Mouse (Mus musculus) olfactory bulb, adult 2 months (tissue): ENCODE data around the gene Hk1. TPM values are rescaled to one million over a fixed set of nuclear protein-coding genes. Genes with fewer than 3 reads are reported as not detected.
"Not testable (repeated sequence)": the region's sequence is repeated elsewhere in the genome, so short reads cannot be mapped to it uniquely, and the experiment has no call there.

ENCODE experiments used
- H3K27ac ChIP-seq: fragments of 200-500 bp; 2 replicates; pipeline ENCODE4 v1.5.1; 2012; ENCODE audit warnings: low read depth, low read length; ENCODE audit not compliant: insufficient read depth
- H3K4me1 ChIP-seq: fragments of 200-500 bp; 2 replicates; pipeline ENCODE4 v1.6.1; 2012; ENCODE audit warnings: low read length; ENCODE audit not compliant: control insufficient read depth, insufficient read depth
- H3K4me3 ChIP-seq: fragments of 200-500 bp; 2 replicates; pipeline ENCODE4 v1.5.1; 2012; ENCODE audit warnings: mild to moderate bottlenecking, low read depth, low read length, moderate library complexity; ENCODE audit not compliant: insufficient read depth
- CTCF ChIP-seq: fragments of 200-500 bp; IDR thresholded peaks from 2 replicates; pipeline ENCODE4 v1.5.1; 2012; ENCODE audit warnings: low read depth, mild to moderate bottlenecking, low read length, moderate library complexity; ENCODE audit not compliant: insufficient read depth
- POLR2A ChIP-seq: fragments of 200-500 bp; IDR thresholded peaks from 2 replicates; pipeline ENCODE4 v1.6.1; 2012; ENCODE audit warnings: mild to moderate bottlenecking, low read depth, low read length, moderate library complexity; ENCODE audit not compliant: insufficient read depth
- WGBS: fragments of 180-500 bp; shearing (Covaris S2); methylation state at CpG from one replicate; pipeline ENCODE4 v1.1.7; 2018; 5-methylcytosine and 5-hydroxymethylcytosine counted together
- polyA plus RNA-seq: library from polyadenylated mRNA; stranded (reverse); fragments of >200 nt; gene quantifications from 2 replicates; pipeline ENCODE4 v1.2.4, GENCODE M21; 2012; ENCODE audit warnings: low replicate concordance; ENCODE audit not compliant: missing spikeins, insufficient read depth, insufficient read length

Hk1 gene
- polyA plus RNA-seq, 1 experiment, result 296 TPM

GRCm38 (mm10) chr10:62327572-62328317, 52.0 kb downstream of the Hk1 start:
- Histone ChIP-seq H3K4me3 (no peak overlapping the region), H3K4me1 (peaks cover 39% of the 10 kb centered on the region), H3K27ac (no peak overlapping the region)
- no peak for TF ChIP-seq CTCF
- TF ChIP-seq POLR2A, result no peak
- 61% methylated on average over 23 of the region's 23 CpGs for WGBS

GRCm38 (mm10) chr10:62326818-62327571, 52.7 kb downstream of the Hk1 start:
- Histone ChIP-seq H3K27ac (no peak overlapping the region), H3K4me3 (no peak overlapping the region), H3K4me1 (peaks cover 33% of the 10 kb centered on the region)
- no peak for TF ChIP-seq CTCF
- TF ChIP-seq POLR2A, result no peak
- 78% methylated on average over 8 of the region's 8 CpGs for WGBS

GRCm38 (mm10) chr10:62326002-62326401, 53.7 kb downstream of the Hk1 start:
- 94% methylated on average over 8 of the region's 8 CpGs for WGBS
- Histone ChIP-seq H3K4me1 (peaks cover 26% of the 10 kb centered on the region), H3K27ac (no peak overlapping the region), H3K4me3 (no peak overlapping the region)
- TF ChIP-seq CTCF (no peak), POLR2A (no peak)

GRCm38 (mm10) chr10:62322821-62323220, 56.9 kb downstream of the Hk1 start:
- H3K4me1 ChIP-seq, result peaks cover 29% of the 10 kb centered on the region
- H3K27ac ChIP-seq, H3K4me3 ChIP-seq: not testable (repeated sequence)
- 94% methylated on average over 8 of the region's 8 CpGs for WGBS

- 81% methylated on average over 9 of the region's 9 CpGs for WGBS
- no peak for TF ChIP-seq POLR2A
- no peak for TF ChIP-seq CTCF
- H3K4me3 ChIP-seq, result no peak overlapping the region
- peaks cover 18% of the 10 kb centered on the region for H3K4me1 ChIP-seq
- no peak overlapping the region for H3K27ac ChIP-seq
Observed at GRCm38 (mm10) chr10:62321457-62321856, 58.3 kb downstream of the Hk1 start.

- no peak overlapping the region for H3K27ac ChIP-seq
Observed at GRCm38 (mm10) chr10:62320402-62320978, 59.2 kb downstream of the Hk1 start.

GRCm38 (mm10) chr10:62319154-62319553, 60.6 kb downstream of the Hk1 start:
- 81% methylated on average over 7 of the region's 7 CpGs for WGBS
- Histone ChIP-seq H3K4me1 (peaks cover 21% of the 10 kb centered on the region), H3K27ac (no peak overlapping the region), H3K4me3 (no peak overlapping the region)
- TF ChIP-seq POLR2A, result no peak
- TF ChIP-seq CTCF, result no peak

More at GRCm38 (mm10) chr10:62320402-62320978, 59.2 kb downstream of the Hk1 start:
- TF ChIP-seq CTCF (no peak), POLR2A (no peak)
- peaks cover 21% of the 10 kb centered on the region for H3K4me1 ChIP-seq
- no peak overlapping the region for H3K4me3 ChIP-seq
- WGBS, result 47% methylated on average over 9 of the region's 9 CpGs

GRCm38 (mm10) chr10:62316467-62316866, 63.2 kb downstream of the Hk1 start:
- no peak overlapping the region for H3K27ac ChIP-seq
- 35% methylated on average over 8 of the region's 8 CpGs for WGBS
- H3K4me1 ChIP-seq, result peaks cover 31% of the 10 kb centered on the region
- TF ChIP-seq POLR2A (no peak), CTCF (no peak)
- H3K4me3 ChIP-seq, result no peak overlapping the region

GRCm38 (mm10) chr10:62313885-62314424, 65.8 kb downstream of the Hk1 start:
- H3K4me3 ChIP-seq, result no peak overlapping the region
- TF ChIP-seq CTCF, result no peak
- no peak for TF ChIP-seq POLR2A
- 67% methylated on average over 15 of the region's 15 CpGs for WGBS
- H3K27ac ChIP-seq, result no peak overlapping the region
- H3K4me1 ChIP-seq, result peaks cover 19% of the 10 kb centered on the region
